Mouse (Mus musculus): ENCODE data around the gene Tjp3.

- no peak for TF ChIP-seq POLR2A (IDR thresholded peaks at IDR 0.05; ENCODE audit: control insufficient read depth, extremely low read depth, insufficient read depth, low read length, poor library complexity)
- TF ChIP-seq CTCF (IDR thresholded peaks at IDR 0.05; ENCODE audit: borderline replicate concordance, control insufficient read depth, extremely low read depth, insufficient read depth, low read length, poor library complexity): no peak
Measured at GRCm38 (mm10) chr10:81234206-81234605, 57.2 kb downstream of the Tjp3 start.

All from thymus, adult 2 months (tissue).